Mouse (Mus musculus) 3134 (cell line): ENCODE data around the gene Zbtb20.

Experiments
- DNase-seq: peaks from one replicate; pipeline ENCODE4 v3.0.0-alpha.2; 2011; ENCODE audit warnings: low spot score; ENCODE audit not compliant: insufficient read length; ENCODE audit errors: extremely low read depth

The Zbtb20 gene

DNA sequence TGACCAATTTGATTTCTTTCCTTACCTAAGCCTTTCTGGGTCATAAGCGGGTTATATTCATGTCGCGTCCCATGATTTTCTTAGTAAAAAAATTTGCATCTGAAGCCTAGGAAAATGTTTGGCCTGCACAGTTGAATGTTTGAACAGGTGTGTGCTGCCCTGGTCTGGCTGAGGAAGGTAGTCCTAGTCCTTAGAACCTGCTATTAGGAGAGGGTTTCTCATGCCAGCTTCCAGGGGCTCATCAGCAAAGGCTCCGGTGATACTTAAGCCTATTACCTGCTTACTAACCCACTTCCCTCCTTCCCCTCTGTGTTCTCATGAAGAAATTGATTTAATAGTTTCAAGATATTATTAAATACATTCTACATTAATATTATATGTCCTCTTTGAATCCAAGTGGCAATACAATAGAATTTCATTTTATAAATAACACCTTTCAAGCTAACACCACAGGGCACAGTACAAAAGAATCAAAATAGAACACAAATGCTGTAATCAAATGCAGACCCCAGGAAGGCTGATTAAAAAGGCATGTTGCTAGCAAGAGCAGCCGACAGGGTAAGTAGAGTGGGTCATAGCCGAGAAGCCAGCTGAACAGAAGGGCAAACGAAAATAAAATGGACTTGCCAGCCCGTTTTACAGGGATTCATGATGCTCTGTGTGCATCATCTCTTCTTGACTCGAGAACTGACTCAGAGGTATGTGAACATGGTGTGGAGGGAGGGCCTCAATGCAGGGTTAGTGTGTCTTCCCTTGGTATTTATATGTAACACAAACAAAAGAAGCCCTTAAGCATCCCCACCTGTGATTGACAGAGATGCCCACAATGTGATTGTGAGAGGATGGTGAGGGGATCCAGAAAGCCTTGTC, 480.3 kb downstream of the Zbtb20 start:
- no peak for DNase-seq

- DNase-seq: no peak
These were observed 483.9 kb downstream of the Zbtb20 start for GRCm38 (mm10) chr16:43359546-43359945.

DNA sequence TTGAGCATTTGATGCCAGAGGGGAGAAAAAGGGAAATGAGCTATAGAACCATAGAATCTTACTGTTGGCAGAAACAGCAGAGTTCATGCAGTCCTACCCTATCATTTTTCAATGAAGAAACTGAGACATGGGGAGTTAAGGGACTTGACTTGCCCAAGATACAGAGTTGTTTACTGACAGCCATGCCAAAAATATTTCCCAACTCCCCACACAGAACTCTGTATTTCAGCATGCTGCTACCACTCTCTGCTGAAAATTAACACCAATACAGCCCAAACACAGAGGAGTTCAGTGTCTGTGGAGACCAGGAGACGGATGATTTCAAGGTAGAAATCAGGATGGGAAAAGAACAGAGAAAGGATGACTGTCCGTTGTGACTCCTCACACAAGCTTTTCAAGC, 484.4 kb downstream of the Zbtb20 start:
- DNase-seq: no peak

DNA sequence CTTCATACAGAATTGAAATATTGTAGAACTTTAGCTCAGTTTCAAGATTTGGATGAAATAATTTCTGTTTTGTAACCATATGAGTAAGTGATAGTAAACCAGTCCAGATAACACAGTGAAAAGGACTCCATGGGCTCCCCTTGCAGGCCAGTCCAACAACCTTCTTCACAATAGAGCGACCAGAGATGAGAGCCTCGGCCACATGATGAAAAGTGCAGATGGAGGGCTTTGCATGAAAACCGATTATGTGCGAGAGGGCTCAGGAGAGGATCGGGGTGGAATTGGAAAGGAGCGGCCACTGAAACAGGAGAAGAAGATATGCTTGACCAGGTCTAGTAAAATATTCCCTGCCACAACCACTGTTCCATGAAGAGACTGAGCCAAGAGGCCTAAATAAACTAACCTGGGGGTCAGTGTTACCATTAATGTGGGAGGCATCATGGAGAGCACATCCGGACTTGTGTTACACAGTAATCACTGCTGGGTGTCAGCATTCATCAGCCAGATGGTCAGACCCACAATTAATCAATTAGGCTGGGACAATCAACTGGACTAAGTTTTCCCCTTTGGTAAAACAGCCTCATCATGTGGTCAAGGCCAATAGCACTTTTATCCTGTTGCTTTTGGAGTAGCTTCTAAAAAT, 485.3 kb downstream of the Zbtb20 start:
- DNase-seq: no peak

GRCm38 (mm10) chr16:43362651-43363300, 487.1 kb downstream of the Zbtb20 start:
- DNase-seq: peak; percentile 73

GRCm38 (mm10) chr16:43363316-43363715, 487.6 kb downstream of the Zbtb20 start:
- DNase-seq: no peak

GRCm38 (mm10) chr16:43363751-43364515, 488.3 kb downstream of the Zbtb20 start:
- DNase-seq: peak; percentile 51

GRCm38 (mm10) chr16:43364516-43364910, 488.8 kb downstream of the Zbtb20 start:
- DNase-seq: no peak

GRCm38 (mm10) chr16:43365277-43365676, 489.6 kb downstream of the Zbtb20 start:
- DNase-seq: no peak

- DNase-seq: peak; percentile 35
These were observed 494.9 kb downstream of the Zbtb20 start for GRCm38 (mm10) chr16:43370496-43371020.

GRCm38 (mm10) chr16:43376782-43377181, 501.1 kb downstream of the Zbtb20 start:
- DNase-seq: no peak

DNA sequence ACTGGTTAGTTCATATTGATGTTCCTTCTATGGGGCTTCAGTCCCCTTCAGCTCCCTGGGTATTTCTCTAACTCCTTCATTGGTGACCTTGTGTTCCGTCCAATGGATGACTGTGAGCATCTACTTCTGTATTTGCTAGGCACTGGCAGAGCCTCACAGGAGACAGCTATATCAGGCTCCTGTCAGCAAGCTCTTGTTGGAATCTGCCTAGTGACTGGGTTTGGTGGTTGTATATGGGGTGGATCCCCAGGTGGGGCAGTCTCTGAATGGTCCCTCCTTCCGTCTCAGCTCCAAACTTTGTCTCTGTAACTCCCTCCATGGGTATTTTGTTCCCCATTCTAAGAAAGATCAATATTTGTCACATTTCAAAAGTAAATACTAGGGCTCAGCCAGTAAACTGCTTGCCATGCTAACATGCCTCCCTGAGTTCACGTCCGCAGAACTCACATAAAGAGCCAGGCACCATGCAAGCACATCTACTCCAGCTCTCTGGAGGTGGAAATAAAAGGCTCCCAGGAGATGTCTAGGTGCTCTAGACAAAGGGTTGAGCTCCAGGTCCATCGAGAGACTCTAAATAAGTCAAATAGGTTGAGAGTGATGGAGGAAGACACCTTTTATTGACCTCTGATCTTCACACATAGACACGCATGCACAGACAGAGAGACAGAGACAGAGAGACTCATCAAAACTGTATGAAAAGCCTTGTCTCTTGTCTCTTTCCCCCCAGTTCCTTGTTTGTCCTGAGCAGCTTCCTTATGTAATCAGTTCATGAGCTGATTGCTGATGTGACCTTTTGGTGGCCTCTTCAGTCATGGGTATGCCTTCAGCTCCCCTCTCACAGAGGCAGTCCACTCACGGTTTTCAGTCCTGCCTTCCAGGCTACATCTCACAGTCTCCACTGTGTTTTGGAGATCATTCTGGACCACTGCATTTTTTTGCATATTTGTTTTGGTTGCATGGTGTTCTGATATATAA, 504.0 kb downstream of the Zbtb20 start:
- DNase-seq: no peak

DNA sequence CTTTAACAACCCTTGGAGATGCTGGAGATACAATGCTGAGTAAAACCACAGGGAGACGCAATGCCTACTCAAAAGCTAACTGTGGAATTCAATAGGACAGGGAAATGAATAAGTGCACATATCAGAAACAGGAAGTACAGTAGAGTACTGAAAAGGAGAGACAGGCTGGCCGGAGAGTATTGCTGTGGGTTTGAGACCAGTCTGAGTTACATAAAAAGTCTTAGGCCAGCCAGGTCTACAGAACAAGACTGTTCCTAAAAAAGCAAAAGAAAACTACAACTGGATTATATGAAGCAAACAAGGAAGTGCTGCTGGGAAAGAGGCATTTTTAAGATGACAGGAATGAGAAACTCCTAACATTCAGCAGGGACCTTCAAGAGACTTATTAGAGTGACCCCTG, 505.5 kb downstream of the Zbtb20 start:
- DNase-seq: no peak

- no peak for DNase-seq
These were observed 507.6 kb downstream of the Zbtb20 start for GRCm38 (mm10) chr16:43383149-43383740.

- no peak for DNase-seq
These were observed 509.4 kb downstream of the Zbtb20 start for GRCm38 (mm10) chr16:43384953-43385619.

DNA sequence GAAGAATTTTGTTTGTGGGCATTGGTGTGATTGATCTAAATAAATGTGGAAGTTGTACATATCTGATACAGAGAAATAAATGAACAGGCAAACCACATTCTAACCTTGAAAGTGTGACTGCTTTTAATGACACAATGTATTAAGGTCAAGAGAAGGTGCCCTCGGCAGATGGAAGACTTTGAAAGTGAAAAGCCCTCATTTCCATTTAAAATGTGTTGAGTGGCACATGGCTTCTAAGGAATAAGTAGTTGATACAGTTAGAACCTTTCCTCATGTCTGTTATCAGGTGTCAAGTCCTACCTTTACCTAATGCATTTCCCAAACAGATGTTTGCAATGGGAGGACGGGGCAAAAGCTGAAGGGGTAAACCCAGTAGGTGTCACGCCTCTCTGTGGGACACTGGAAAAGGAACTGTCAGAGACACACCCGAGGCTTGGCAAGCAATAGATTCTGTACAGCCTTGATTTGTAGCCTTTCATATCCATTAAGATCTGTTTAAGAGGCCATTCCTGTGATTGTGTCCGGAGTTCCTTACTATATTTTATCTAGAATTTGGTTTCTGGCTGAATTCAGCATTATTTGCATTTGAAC, 510.0 kb downstream of the Zbtb20 start:
- DNase-seq: no peak

DNA sequence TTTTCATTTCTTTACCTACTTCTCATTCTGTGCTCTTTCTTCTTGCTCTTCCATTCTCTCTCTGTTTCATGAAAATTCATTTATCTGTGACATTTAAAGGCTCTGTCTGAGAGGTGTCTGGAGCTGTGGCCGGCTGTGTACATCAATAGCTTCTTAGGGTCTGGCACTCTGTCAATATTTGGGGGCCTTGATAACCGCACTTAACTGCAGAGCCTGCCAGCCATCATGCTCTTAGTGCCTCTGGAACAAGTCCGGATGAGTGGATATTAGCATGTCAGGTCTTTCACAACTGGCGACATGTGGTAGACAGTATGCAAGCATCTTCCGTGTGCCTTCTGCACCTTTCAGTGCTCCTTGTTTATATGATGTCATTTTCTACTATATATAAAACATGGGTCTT, 510.7 kb downstream of the Zbtb20 start:
- no peak for DNase-seq

DNA sequence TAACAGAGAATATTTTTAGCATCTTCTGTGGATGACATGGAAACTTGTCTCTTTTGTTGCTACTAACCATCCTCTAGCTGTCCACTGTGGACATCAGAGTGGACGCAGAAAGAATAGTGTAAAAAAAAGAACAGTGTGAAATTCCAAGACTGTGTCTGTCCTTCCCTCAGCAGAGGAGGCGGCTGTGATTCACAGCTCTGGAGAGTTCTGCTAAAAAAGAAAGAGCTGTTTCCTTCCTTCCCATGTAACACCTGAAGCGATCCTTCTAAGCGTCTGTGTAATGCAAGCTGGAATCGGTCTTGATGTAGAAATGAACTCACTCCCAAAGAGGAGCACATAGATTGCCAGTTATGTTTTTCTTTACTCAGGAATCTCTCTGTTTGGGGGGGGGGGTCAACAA, 512.7 kb downstream of the Zbtb20 start:
- no peak for DNase-seq
